Mouse (Mus musculus) MEL (cell line): ENCODE measurements at regions not wholly inside any gene's neighbourhood (a gene's known extent, or its start where the extent isn't known, plus 50 kb on each side); places are given as distances from the start of the nearest gene placed in this dataset.

Experiments used
- CTCF ChIP-seq, 3 experiments: IDR thresholded peaks in 2 of 3; conservative IDR thresholded peaks in 1 of 3; 2 replicates each; pipeline ENCODE4 v1.5.1; 2011 to 2012; ENCODE audit warnings: low read length in 3 of 3, low read depth in 2 of 3, mild to moderate bottlenecking in 2 of 3, improper control_type of control experiment in 1 of 3, inconsistent platforms in 1 of 3, mixed read lengths in 1 of 3, moderate library complexity in 1 of 3; ENCODE audit not compliant: control insufficient read depth in 1 of 3, insufficient read depth in 1 of 3, poor library complexity in 1 of 3, severe bottlenecking in 1 of 3
- EP300 ChIP-seq, 2 experiments: IDR thresholded peaks; 2 replicates each; pipeline ENCODE4 v1.6.1; 2011; ENCODE audit warnings: improper control_type of control experiment in 2 of 2, low read length in 2 of 2, low read depth in 1 of 2, mild to moderate bottlenecking in 1 of 2
- HCFC1 ChIP-seq: IDR thresholded peaks from 2 replicates; pipeline ENCODE4 v1.6.1; 2012; ENCODE audit warnings: low read depth, mild to moderate bottlenecking, inconsistent platforms, low read length, improper control_type of control experiment, moderate library complexity
- KAT2A ChIP-seq: conservative IDR thresholded peaks from 2 replicates; pipeline ENCODE4 v1.6.1; 2012; ENCODE audit warnings: low read depth, low read length, improper control_type of control experiment, inconsistent platforms
- TBP ChIP-seq: IDR thresholded peaks from 2 replicates; pipeline ENCODE4 v1.8.0; 2011; ENCODE audit warnings: low read depth, low read length, improper control_type of control experiment

- no peak for TF ChIP-seq CTCF (IDR thresholded peaks at IDR 0.05 in 2 of 3, conservative IDR thresholded peaks at IDR 0.05 in 1 of 3; ENCODE audit: control insufficient read depth in 1 of 3, insufficient read depth in 1 of 3, low read depth in 2 of 3, low read length in 3 of 3, poor library complexity in 1 of 3, severe bottlenecking in 1 of 3)
- no peak for TF ChIP-seq TBP
- TF ChIP-seq HCFC1, result no peak
- TF ChIP-seq EP300 (IDR thresholded peaks at IDR 0.05; ENCODE audit: low read depth in 1 of 2, low read length in 2 of 2), result no peak
- no peak for TF ChIP-seq KAT2A
Observed at GRCm38 (mm10) chr11:45138351-45138975, 521.3 kb downstream of the Ebf1 start.
